Mouse (Mus musculus) MEL (cell line): ENCODE results near the gene Zfp637.

Experiments
- CTCF ChIP-seq, 3 experiments: IDR thresholded peaks in 2 of 3; conservative IDR thresholded peaks in 1 of 3; 2 replicates each; pipeline ENCODE4 v1.5.1; 2011 to 2012; ENCODE audit warnings: low read length in 3 of 3, low read depth in 2 of 3, mild to moderate bottlenecking in 2 of 3, improper control_type of control experiment in 1 of 3, inconsistent platforms in 1 of 3, mixed read lengths in 1 of 3, moderate library complexity in 1 of 3; ENCODE audit not compliant: control insufficient read depth in 1 of 3, insufficient read depth in 1 of 3, poor library complexity in 1 of 3, severe bottlenecking in 1 of 3
- E2F4 ChIP-seq: IDR thresholded peaks from 2 replicates; pipeline ENCODE4 v1.6.1; 2011; ENCODE audit warnings: low read depth, low read length, improper control_type of control experiment, borderline replicate concordance
- ELF1 ChIP-seq: IDR thresholded peaks from 2 replicates; pipeline ENCODE4 v1.6.1; 2014; ENCODE audit warnings: low read depth, mild to moderate bottlenecking, inconsistent platforms, low read length, improper control_type of control experiment, moderate library complexity
- EP300 ChIP-seq, 2 experiments: IDR thresholded peaks; 2 replicates each; pipeline ENCODE4 v1.6.1; 2011; ENCODE audit warnings: improper control_type of control experiment in 2 of 2, low read length in 2 of 2, low read depth in 1 of 2, mild to moderate bottlenecking in 1 of 2
- MAX ChIP-seq: IDR thresholded peaks from 2 replicates; pipeline ENCODE4 v1.6.1; 2011; ENCODE audit warnings: low read length, improper control_type of control experiment
- POLR2A ChIP-seq, 2 experiments: IDR thresholded peaks; 2 replicates each; pipeline ENCODE4 v1.6.1; 2011 to 2012; ENCODE audit warnings: low read length in 2 of 2, mild to moderate bottlenecking in 2 of 2, control low read depth in 1 of 2, improper control_type of control experiment in 1 of 2, low read depth in 1 of 2, moderate library complexity in 1 of 2; ENCODE audit not compliant: control insufficient read depth in 1 of 2, insufficient read depth in 1 of 2, poor library complexity in 1 of 2
- POLR2AphosphoS2 ChIP-seq: IDR thresholded peaks from 2 replicates; pipeline ENCODE4 v1.6.1; 2011; ENCODE audit warnings: low read length, improper control_type of control experiment
- SMC3 ChIP-seq: IDR thresholded peaks from 2 replicates; pipeline ENCODE4 v1.6.1; 2011; ENCODE audit warnings: low read depth, low read length, improper control_type of control experiment
- ZMIZ1 ChIP-seq: IDR thresholded peaks from 2 replicates; pipeline ENCODE4 v1.6.1; 2012; ENCODE audit warnings: low read depth, mild to moderate bottlenecking, inconsistent platforms, low read length, improper control_type of control experiment, moderate library complexity
- ZNF384 ChIP-seq: IDR thresholded peaks from 2 replicates; pipeline ENCODE4 v1.6.1; 2012; ENCODE audit warnings: low read depth, mild to moderate bottlenecking, inconsistent platforms, low read length, improper control_type of control experiment

DNA sequence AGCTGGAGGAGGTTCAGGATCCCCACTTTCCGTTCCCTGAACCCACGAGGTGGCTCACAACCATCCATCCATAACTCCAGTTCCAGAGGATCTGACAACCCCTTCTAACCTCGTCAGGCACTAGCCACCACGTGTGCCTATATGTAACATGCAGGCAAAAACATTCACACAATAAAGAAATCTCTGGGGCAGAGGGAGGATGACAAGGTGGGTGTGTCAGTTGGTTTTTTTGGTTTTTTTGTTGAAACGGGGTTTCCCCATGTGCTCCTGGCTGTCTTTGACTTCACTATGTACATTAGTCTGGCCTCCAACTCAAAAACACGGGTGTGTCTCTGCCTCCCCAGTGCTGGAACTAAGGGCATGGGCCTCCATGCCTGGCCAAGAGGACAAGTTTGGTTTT is 49.3 kb downstream of the Zfp637 start:
- TF ChIP-seq ELF1 (no peak), POLR2A (IDR thresholded peaks at IDR 0.05; ENCODE audit: control insufficient read depth in 1 of 2, insufficient read depth in 1 of 2, low read depth in 1 of 2, low read length in 2 of 2, poor library complexity in 1 of 2) (0 out of 4 replicates have a peak, but pooled peaks of 1 of the 2 experiments have one; percentile 7), E2F4 (no peak), POLR2AphosphoS2 (no peak), SMC3 (no peak), CTCF (IDR thresholded peaks at IDR 0.05 in 2 of 3, conservative IDR thresholded peaks at IDR 0.05 in 1 of 3; ENCODE audit: control insufficient read depth in 1 of 3, insufficient read depth in 1 of 3, low read depth in 2 of 3, low read length in 3 of 3, poor library complexity in 1 of 3, severe bottlenecking in 1 of 3) (no peak), ZMIZ1 (no peak), EP300 (IDR thresholded peaks at IDR 0.05; ENCODE audit: low read depth in 1 of 2, low read length in 2 of 2) (peak in 1 of 2 experiments; percentile 35; a peak in 1 of 4 replicates), ZNF384 (peak; percentile 89), MAX (peak; percentile 84)
